Mouse (Mus musculus) left cerebral cortex, adult 18-20 months (tissue): ENCODE data around the gene Ddx31. TPM values are rescaled to one million over a fixed set of nuclear protein-coding genes. Genes with fewer than 3 reads are reported as not detected.

Source experiments
- DNase-seq, 2 experiments: peaks; one replicate each; pipeline ENCODE4 v3.0.0; 2021 to 2022; ENCODE audit warnings: low spot score in 2 of 2, mixed read lengths in 1 of 2
- long read RNA-seq, 2 experiments: library from polyadenylated mRNA; stranded (forward); transcript quantifications; one replicate each; pipeline ENCODE4 v2.0.0; 2021
- total RNA-seq, 2 experiments: library from RNA; stranded (reverse); gene quantifications; 2 replicates each; pipeline ENCODE4 v1.2.3; 2021

Ddx31 gene
- 1 to 10 TPM; 6.5 to 7.2 TPM for total RNA-seq
- long read RNA-seq, experiment 1, transcript Ddx31-201 (20 exons, 3,271 nt): major isoform, 10 of 13 reads
- long read RNA-seq, experiment 1, partial matches to known transcripts: 0 of 13 reads
- long read RNA-seq, experiment 1, other reads (novel, unspliced or antisense): 3 of 13 reads
- long read RNA-seq, experiment 2, partial matches to known transcripts: 0 of 4 reads
- long read RNA-seq, experiment 2, other reads (novel, unspliced or antisense): 1 of 4 reads

GRCm38 (mm10) chr2:28840222-28840951 lies at the start of gene Ddx31, which contains the start of gene Gtf3c4:
Ddx31 (plus strand) TSS chr2:28840406.
Gtf3c4 (minus strand) TSS chr2:28840360.
- peak; percentile 95 for DNase-seq

GRCm38 (mm10) chr2:28792931-28793610 lies 47.1 kb upstream of the Ddx31 start:
- no peak for DNase-seq

- no peak for DNase-seq
These were observed 45.6 kb upstream of the Ddx31 start for GRCm38 (mm10) chr2:28794623-28795022.

- DNase-seq: no peak
These were observed 43.9 kb upstream of the Ddx31 start for GRCm38 (mm10) chr2:28796298-28796697.

- no peak for DNase-seq
These were observed 42.6 kb upstream of the Ddx31 start for GRCm38 (mm10) chr2:28797490-28798106.

GRCm38 (mm10) chr2:28798390-28798789 lies 41.8 kb upstream of the Ddx31 start:
- DNase-seq: no peak

GRCm38 (mm10) chr2:28799575-28799974 lies 40.6 kb upstream of the Ddx31 start:
- DNase-seq: no peak

GRCm38 (mm10) chr2:28803406-28803805 lies 36.8 kb upstream of the Ddx31 start:
- DNase-seq: peak in 1 of 2 experiments; percentile 6

- no peak for DNase-seq
These were observed 31.4 kb upstream of the Ddx31 start for GRCm38 (mm10) chr2:28808841-28809240.

GRCm38 (mm10) chr2:28810260-28811013 lies 29.8 kb upstream of the Ddx31 start:
- DNase-seq: no peak

GRCm38 (mm10) chr2:28818866-28819265 lies 21.3 kb upstream of the Ddx31 start:
- DNase-seq: peak in 1 of 2 experiments; percentile 10

- DNase-seq: no peak
These were observed 10.9 kb upstream of the Ddx31 start for GRCm38 (mm10) chr2:28829265-28829664.

GRCm38 (mm10) chr2:28836181-28836940 lies 3.8 kb upstream of the Ddx31 start:
- DNase-seq: no peak

- DNase-seq: peak in 1 of 2 experiments; percentile 6
These were observed 545 bp upstream of the Ddx31 start for GRCm38 (mm10) chr2:28839501-28840221.

GRCm38 (mm10) chr2:28842042-28842441 lies 1.8 kb downstream of the Ddx31 start:
- DNase-seq: no peak

- DNase-seq: no peak
These were observed 8.7 kb downstream of the Ddx31 start for GRCm38 (mm10) chr2:28848879-28849278.

- DNase-seq: no peak
These were observed 12.4 kb downstream of the Ddx31 start for GRCm38 (mm10) chr2:28852594-28852993.

GRCm38 (mm10) chr2:28855773-28856172 lies 15.6 kb downstream of the Ddx31 start:
- no peak for DNase-seq

- no peak for DNase-seq
These were observed 19.1 kb downstream of the Ddx31 start for GRCm38 (mm10) chr2:28859303-28859702.
